In genomic region chr2:130200961-130201360, GRCm38 (mm10) we compare ENCODE assay signal across 27 mouse cellular contexts. TPM values are rescaled to one million over a fixed set of nuclear protein-coding genes. Genes with fewer than 3 reads are reported as not detected.
DNase-seq lines count a peak whose midpoint lies in the region; ATAC-seq lines count a peak whose summit lies in the region.
"Had no signal": no experiment of that assay in that cellular context is flagged by ENCODE, and none has a peak within 500 bp of the region (broad histone marks: within the 10 kb centered on the region; RNA-seq: fewer than 3 reads in every experiment).

No protein-coding gene starts in this region.

- no peak overlapping the region for H3K9ac ChIP-seq in embryonic facial prominence, embryonic 13.5 days
- H3K9ac ChIP-seq in embryonic facial prominence, embryonic 14.5 days (ENCODE audit: low read depth, low read length): no peak overlapping the region
- H3K9ac ChIP-seq: embryonic facial prominence, embryonic 12.5 days; forebrain, embryonic 13.5 days; forebrain, embryonic 15.5 days; forebrain, postnatal 0 days had no signal

- no peak for ATAC-seq in embryonic facial prominence, embryonic 13.5 days (ENCODE audit: insufficient number of reproducible peaks, insufficient read depth, low FRiP score, low TSS enrichment, low read depth)
- no peak for ATAC-seq in embryonic facial prominence, embryonic 14.5 days (ENCODE audit: low read depth)
- ATAC-seq: CD4-positive, CD25-positive, alpha-beta regulatory T cell, adult 4 months; forebrain, embryonic 13.5 days; forebrain, embryonic 15.5 days; forebrain, postnatal 0 days had no signal

- no peak overlapping the region for H3K4me2 ChIP-seq in embryonic facial prominence, embryonic 13.5 days
- H3K4me2 ChIP-seq in embryonic facial prominence, embryonic 14.5 days (ENCODE audit: low read depth, low read length): no peak overlapping the region
- H3K4me2 ChIP-seq: embryonic facial prominence, embryonic 12.5 days; forebrain, embryonic 13.5 days; forebrain, embryonic 15.5 days had no signal

- no peaks in the 10 kb centered on the region for H3K27me3 ChIP-seq in embryonic facial prominence, embryonic 13.5 days
- H3K27me3 ChIP-seq in embryonic facial prominence, embryonic 10.5 days (replicated peaks; ENCODE audit: low read depth, poor library complexity, severe bottlenecking): no peaks in the 10 kb centered on the region
- no peaks in the 10 kb centered on the region for H3K27me3 ChIP-seq in heart, embryonic 10.5 days (ENCODE audit: insufficient read depth, poor library complexity, severe bottlenecking)
- H3K27me3 ChIP-seq in embryonic facial prominence, embryonic 14.5 days (replicated peaks; ENCODE audit: control insufficient read depth, insufficient read depth, low read length): no peaks in the 10 kb centered on the region
- H3K27me3 ChIP-seq: embryonic facial prominence, embryonic 12.5 days; forebrain, embryonic 13.5 days; forebrain, embryonic 15.5 days had no signal

- WGBS in embryonic facial prominence, embryonic 13.5 days: 63% methylated on average over 5 of the region's 5 CpGs
- WGBS in embryonic facial prominence, embryonic 10.5 days: 81% methylated on average over 5 of the region's 5 CpGs
- WGBS in heart, embryonic 10.5 days: 83% methylated on average over 5 of the region's 5 CpGs
- WGBS in embryonic facial prominence, embryonic 14.5 days: 61% methylated on average over 5 of the region's 5 CpGs

- H3K36me3 ChIP-seq in embryonic facial prominence, embryonic 13.5 days: no peaks in the 10 kb centered on the region
- no peaks in the 10 kb centered on the region for H3K36me3 ChIP-seq in embryonic facial prominence, embryonic 10.5 days (replicated peaks)
- no peaks in the 10 kb centered on the region for H3K36me3 ChIP-seq in heart, embryonic 10.5 days
- H3K36me3 ChIP-seq in embryonic facial prominence, embryonic 14.5 days (ENCODE audit: control insufficient read depth, insufficient read depth, low read length): no peaks in the 10 kb centered on the region
- H3K36me3 ChIP-seq: embryonic facial prominence, embryonic 12.5 days; forebrain, embryonic 15.5 days; G1E had no signal

- no peak for DNase-seq in embryonic facial prominence, embryonic 10.5 days (ENCODE audit: low spot score)
- DNase-seq in heart, embryonic 10.5 days (ENCODE audit: low spot score): peak; percentile 11
- DNase-seq in heart, postnatal 36 days: no peak
- DNase-seq in embryonic facial prominence, embryonic 14.5 days (ENCODE audit: low spot score): peak; percentile 9
- peak; percentile 58 for DNase-seq in testis, postnatal 14 days (ENCODE audit: low spot score)
- no peak for DNase-seq in MN1 (ENCODE audit: low spot score)
- DNase-seq: adrenal gland, adult 2 months; adrenal gland, postnatal 10 days; adrenal gland, postnatal 25 days; B cell, adult 2 months; cerebellum, adult 11 months; cerebellum, adult 18-20 months; cerebellum, adult 8-10 months; cerebellum, adult 9-11 months; cerebellum, postnatal 14 days; cerebellum, postnatal 36 days; embryo, embryonic 11 days; forebrain, postnatal 0 days had no signal

- H3K4me1 ChIP-seq in embryonic facial prominence, embryonic 13.5 days: no peaks in the 10 kb centered on the region
- no peaks in the 10 kb centered on the region for H3K4me1 ChIP-seq in embryonic facial prominence, embryonic 10.5 days
- H3K4me1 ChIP-seq in heart, embryonic 10.5 days: no peaks in the 10 kb centered on the region
- H3K4me1 ChIP-seq in embryonic facial prominence, embryonic 14.5 days (ENCODE audit: control insufficient read depth, insufficient read depth, low read length): no peaks in the 10 kb centered on the region
- H3K4me1 ChIP-seq: forebrain, embryonic 13.5 days; forebrain, embryonic 15.5 days had no signal

- H3K4me3 ChIP-seq in embryonic facial prominence, embryonic 13.5 days: no peak overlapping the region
- H3K4me3 ChIP-seq in embryonic facial prominence, embryonic 10.5 days: no peak overlapping the region
- H3K4me3 ChIP-seq in heart, embryonic 10.5 days: no peak overlapping the region
- no peak overlapping the region for H3K4me3 ChIP-seq in embryonic facial prominence, embryonic 14.5 days (ENCODE audit: low read depth, low read length)
- H3K4me3 ChIP-seq: embryonic facial prominence, embryonic 12.5 days; forebrain, embryonic 13.5 days; forebrain, embryonic 15.5 days had no signal

- H3K27ac ChIP-seq in embryonic facial prominence, embryonic 13.5 days: peak overlapping the region; percentile 28; the same call in 1 of the 2 replicates
- H3K27ac ChIP-seq in embryonic facial prominence, embryonic 10.5 days (replicated peaks): no peak overlapping the region
- H3K27ac ChIP-seq in heart, embryonic 10.5 days: no peak overlapping the region
- H3K27ac ChIP-seq in embryonic facial prominence, embryonic 14.5 days (replicated peaks; ENCODE audit: low read depth, low read length): no peak overlapping the region
- H3K27ac ChIP-seq: embryonic facial prominence, embryonic 12.5 days; forebrain, embryonic 13.5 days; forebrain, embryonic 15.5 days had no signal

- intact Hi-C loops in heart, postnatal 36 days (cut with DNase I): no loop called here

- 0 out of 2 replicates have a peak, but pooled peaks cover 2% of the 10 kb centered on the region for H3K9me3 ChIP-seq in embryonic facial prominence, embryonic 13.5 days
- no peaks in the 10 kb centered on the region for H3K9me3 ChIP-seq in embryonic facial prominence, embryonic 10.5 days
- no peaks in the 10 kb centered on the region for H3K9me3 ChIP-seq in heart, embryonic 10.5 days
- no peaks in the 10 kb centered on the region for H3K9me3 ChIP-seq in embryonic facial prominence, embryonic 14.5 days (ENCODE audit: control insufficient read depth, low read length)
- H3K9me3 ChIP-seq: forebrain, embryonic 15.5 days; G1E had no signal

RNA-seq across cellular contexts. Expression of gene Tmc2, which starts 6.0 kb away (rescaled TPM):
- not detected in 2 replicates for polyA plus RNA-seq in embryonic facial prominence, embryonic 13.5 days (2015; fragmentation: Nextera tagmentation; extraction: Ambion mirVana)
- polyA plus RNA-seq in embryonic facial prominence, embryonic 10.5 days (2016; fragmentation: Nextera tagmentation; extraction: Ambion mirVana): not detected in 2 replicates
- not detected in 2 replicates for polyA plus RNA-seq in heart, embryonic 10.5 days (2016; fragmentation: Nextera tagmentation; extraction: Ambion mirVana)
- total RNA-seq in heart, postnatal 36 days (2021): not detected
- polyA plus RNA-seq in embryonic facial prominence, embryonic 14.5 days (2014; fragmentation: Nextera tagmentation; extraction: Ambion mirVana): not detected in 2 replicates
- total RNA-seq: adrenal gland, adult 2 months; adrenal gland, postnatal 10 days; adrenal gland, postnatal 25 days; adrenal gland, postnatal 4 days; CH12.LX; common myeloid progenitor, adult 5-6 weeks; forebrain, postnatal 0 days had no signal
- polyA plus RNA-seq: adrenal gland, adult 2 months; CD4-positive, CD25-positive, alpha-beta regulatory T cell, adult 4 months; embryonic facial prominence, embryonic 12.5 days; forebrain, embryonic 13.5 days; forebrain, embryonic 15.5 days; forebrain, postnatal 0 days; G1E had no signal

RNA-seq across cellular contexts. Expression of gene Snrpb, which starts 21.8 kb away (rescaled TPM):
- polyA plus RNA-seq in embryonic facial prominence, embryonic 13.5 days (2015; fragmentation: Nextera tagmentation; extraction: Ambion mirVana): 538 and 617 TPM in 2 replicates
- 898 and 946 TPM in 2 replicates for polyA plus RNA-seq in embryonic facial prominence, embryonic 10.5 days (2016; fragmentation: Nextera tagmentation; extraction: Ambion mirVana)
- 589 and 704 TPM in 2 replicates for polyA plus RNA-seq in heart, embryonic 10.5 days (2016; fragmentation: Nextera tagmentation; extraction: Ambion mirVana)
- total RNA-seq in heart, postnatal 36 days (2021): 100 to 1,000 TPM; 138 to 147 TPM
- 472 and 523 TPM in 2 replicates for polyA plus RNA-seq in embryonic facial prominence, embryonic 14.5 days (2014; fragmentation: Nextera tagmentation; extraction: Ambion mirVana)

Comparison
In these comparisons a context has a peak if more than half of its experiments do, and no peak if none do; other contexts are left out.
1. DNase-seq: peak in heart, embryonic 10.5 days (single experiment), embryonic facial prominence, embryonic 14.5 days (single experiment) and testis, postnatal 14 days (single experiment); none in embryonic facial prominence, embryonic 10.5 days (single experiment), heart, postnatal 36 days (0 of 2) and MN1 (single experiment).